Mouse (Mus musculus): ENCODE results near the gene Ahdc1. TPM values are rescaled to one million over a fixed set of nuclear protein-coding genes. Genes with fewer than 3 reads are reported as not detected.

The Ahdc1 gene
- 6.1 and 7.2 TPM in 2 replicates for polyA plus RNA-seq (2014; fragmentation: Nextera tagmentation; extraction: Ambion mirVana)

- WGBS: under 1% methylated on average over 63 of the region's 66 CpGs
- H3K4me1 ChIP-seq (ENCODE audit: control insufficient read depth, insufficient read depth, low read length): peaks cover 37% of the 10 kb centered on the region
- peaks cover 13% of the 10 kb centered on the region for H3K27me3 ChIP-seq (ENCODE audit: control insufficient read depth, insufficient read depth, low read length)
- H3K36me3 ChIP-seq (ENCODE audit: control insufficient read depth, insufficient read depth, low read length): no peaks in the 10 kb centered on the region
- H3K4me2 ChIP-seq (ENCODE audit: low read depth): peak within 1 kb of the TSS; percentile 87
- peak within 1 kb of the TSS; percentile 81 for H3K27ac ChIP-seq (ENCODE audit: low read depth, low read length)
- DNase-seq (ENCODE audit: low spot score) (peak; percentile 95), ATAC-seq (ENCODE audit: insufficient read depth, low FRiP score, low TSS enrichment) (peak; percentile 78)
- peak within 1 kb of the TSS; percentile 95 for H3K4me3 ChIP-seq (ENCODE audit: low read depth, low read length)
- peak within 1 kb of the TSS; percentile 98 for H3K9ac ChIP-seq (ENCODE audit: low read length)
- no peaks in the 10 kb centered on the region for H3K9me3 ChIP-seq (ENCODE audit: control insufficient read depth, low read length)
Measured at GRCm38 (mm10) chr4:133011028-133011820, at the start of gene Ahdc1. Gene Ahdc1, plus strand, starts transcription at chr4:133011260.

GRCm38 (mm10) chr4:132961866-132962265, 49.2 kb upstream of the Ahdc1 start:
- DNase-seq (ENCODE audit: low spot score): peak; percentile 5
- no peak overlapping the region for H3K9ac ChIP-seq (ENCODE audit: low read length)
- no peak overlapping the region for H3K4me2 ChIP-seq (ENCODE audit: low read depth)
- H3K4me3 ChIP-seq (ENCODE audit: low read depth, low read length): no peak overlapping the region
- H3K27ac ChIP-seq (ENCODE audit: low read depth, low read length): no peak overlapping the region
- WGBS: 72% methylated on average over 5 of the region's 5 CpGs
- H3K9me3 ChIP-seq (ENCODE audit: control insufficient read depth, low read length): no peaks in the 10 kb centered on the region
- no peaks in the 10 kb centered on the region for H3K27me3 ChIP-seq (ENCODE audit: control insufficient read depth, insufficient read depth, low read length)
- no peak for ATAC-seq (ENCODE audit: insufficient read depth, low FRiP score, low TSS enrichment)
- no peaks in the 10 kb centered on the region for H3K36me3 ChIP-seq (ENCODE audit: control insufficient read depth, insufficient read depth, low read length)
- peaks cover 30% of the 10 kb centered on the region; the same call in 1 of the 2 replicates for H3K4me1 ChIP-seq (ENCODE audit: control insufficient read depth, insufficient read depth, low read length)

- DNase-seq (ENCODE audit: low spot score) (no peak), ATAC-seq (ENCODE audit: insufficient read depth, low FRiP score, low TSS enrichment) (no peak)
- no peaks in the 10 kb centered on the region for H3K9me3 ChIP-seq (ENCODE audit: control insufficient read depth, low read length)
- WGBS: 92% methylated on average over 4 of the region's 4 CpGs
- H3K27me3 ChIP-seq (ENCODE audit: control insufficient read depth, insufficient read depth, low read length): no peaks in the 10 kb centered on the region
- no peak overlapping the region for H3K4me2 ChIP-seq (ENCODE audit: low read depth)
- no peak overlapping the region for H3K4me3 ChIP-seq (ENCODE audit: low read depth, low read length)
- no peak overlapping the region for H3K27ac ChIP-seq (ENCODE audit: low read depth, low read length)
- peaks cover 30% of the 10 kb centered on the region; the same call in 1 of the 2 replicates for H3K4me1 ChIP-seq (ENCODE audit: control insufficient read depth, insufficient read depth, low read length)
- H3K36me3 ChIP-seq (ENCODE audit: control insufficient read depth, insufficient read depth, low read length): no peaks in the 10 kb centered on the region
- no peak overlapping the region for H3K9ac ChIP-seq (ENCODE audit: low read length)
Measured at GRCm38 (mm10) chr4:132962628-132963027, 48.4 kb upstream of the Ahdc1 start.

- H3K9ac ChIP-seq (ENCODE audit: low read length): no peak overlapping the region
- H3K4me2 ChIP-seq (ENCODE audit: low read depth): no peak overlapping the region
- DNase-seq (ENCODE audit: low spot score): no peak
- H3K9me3 ChIP-seq (ENCODE audit: control insufficient read depth, low read length): no peaks in the 10 kb centered on the region
- no peaks in the 10 kb centered on the region for H3K36me3 ChIP-seq (ENCODE audit: control insufficient read depth, insufficient read depth, low read length)
- H3K4me3 ChIP-seq (ENCODE audit: low read depth, low read length): no peak overlapping the region
- 43% methylated on average over 2 of the region's 2 CpGs for WGBS
- H3K4me1 ChIP-seq (ENCODE audit: control insufficient read depth, insufficient read depth, low read length): peaks cover 30% of the 10 kb centered on the region; the same call in 1 of the 2 replicates
- H3K27ac ChIP-seq (ENCODE audit: low read depth, low read length): no peak overlapping the region
- no peak for ATAC-seq (ENCODE audit: insufficient read depth, low FRiP score, low TSS enrichment)
- H3K27me3 ChIP-seq (ENCODE audit: control insufficient read depth, insufficient read depth, low read length): no peaks in the 10 kb centered on the region
Measured at GRCm38 (mm10) chr4:132963436-132963835, 47.6 kb upstream of the Ahdc1 start.

- ATAC-seq (ENCODE audit: insufficient read depth, low FRiP score, low TSS enrichment): no peak
- no peaks in the 10 kb centered on the region for H3K9me3 ChIP-seq (ENCODE audit: control insufficient read depth, low read length)
- H3K4me1 ChIP-seq (ENCODE audit: control insufficient read depth, insufficient read depth, low read length): peaks cover 24% of the 10 kb centered on the region; the same call in 1 of the 2 replicates
- no peaks in the 10 kb centered on the region for H3K36me3 ChIP-seq (ENCODE audit: control insufficient read depth, insufficient read depth, low read length)
- 45% methylated on average over 3 of the region's 3 CpGs for WGBS
- H3K4me3 ChIP-seq (ENCODE audit: low read depth, low read length): no peak overlapping the region
- no peak overlapping the region for H3K9ac ChIP-seq (ENCODE audit: low read length)
- no peaks in the 10 kb centered on the region for H3K27me3 ChIP-seq (ENCODE audit: control insufficient read depth, insufficient read depth, low read length)
- no peak overlapping the region for H3K27ac ChIP-seq (ENCODE audit: low read depth, low read length)
- H3K4me2 ChIP-seq (ENCODE audit: low read depth): no peak overlapping the region
- DNase-seq (ENCODE audit: low spot score): no peak
Measured at GRCm38 (mm10) chr4:132964064-132964463, 47.0 kb upstream of the Ahdc1 start.

DNA sequence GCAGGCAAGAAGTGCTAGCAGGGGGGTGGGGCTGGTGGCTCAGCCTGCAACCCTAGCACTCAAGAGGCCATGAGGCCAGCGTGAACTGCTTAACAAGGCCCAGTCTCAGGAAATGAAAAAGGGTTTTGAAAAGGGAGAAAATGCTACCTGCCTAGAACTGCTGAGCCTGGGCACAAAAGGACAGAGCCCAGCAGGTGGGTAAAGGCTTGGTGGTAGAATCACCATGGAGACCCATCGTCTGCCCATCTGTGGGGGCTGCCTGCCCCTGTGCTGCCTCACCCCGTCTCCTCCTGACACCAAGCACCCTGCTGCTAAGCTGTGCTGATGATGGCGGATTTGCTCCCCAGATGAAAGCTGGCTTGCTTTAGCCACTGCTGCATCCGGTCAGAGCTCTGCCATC, 46.6 kb upstream of the Ahdc1 start:
- ATAC-seq (ENCODE audit: insufficient read depth, low FRiP score, low TSS enrichment) (no peak), DNase-seq (ENCODE audit: low spot score) (no peak)
- H3K27me3 ChIP-seq (ENCODE audit: control insufficient read depth, insufficient read depth, low read length): no peaks in the 10 kb centered on the region
- H3K36me3 ChIP-seq (ENCODE audit: control insufficient read depth, insufficient read depth, low read length): no peaks in the 10 kb centered on the region
- H3K27ac ChIP-seq (ENCODE audit: low read depth, low read length): no peak overlapping the region
- H3K9me3 ChIP-seq (ENCODE audit: control insufficient read depth, low read length): no peaks in the 10 kb centered on the region
- no peak overlapping the region for H3K9ac ChIP-seq (ENCODE audit: low read length)
- no peak overlapping the region for H3K4me3 ChIP-seq (ENCODE audit: low read depth, low read length)
- no peak overlapping the region for H3K4me2 ChIP-seq (ENCODE audit: low read depth)
- WGBS: 21% methylated on average over 5 of the region's 5 CpGs
- H3K4me1 ChIP-seq (ENCODE audit: control insufficient read depth, insufficient read depth, low read length): peaks cover 20% of the 10 kb centered on the region; the same call in 1 of the 2 replicates

DNA sequence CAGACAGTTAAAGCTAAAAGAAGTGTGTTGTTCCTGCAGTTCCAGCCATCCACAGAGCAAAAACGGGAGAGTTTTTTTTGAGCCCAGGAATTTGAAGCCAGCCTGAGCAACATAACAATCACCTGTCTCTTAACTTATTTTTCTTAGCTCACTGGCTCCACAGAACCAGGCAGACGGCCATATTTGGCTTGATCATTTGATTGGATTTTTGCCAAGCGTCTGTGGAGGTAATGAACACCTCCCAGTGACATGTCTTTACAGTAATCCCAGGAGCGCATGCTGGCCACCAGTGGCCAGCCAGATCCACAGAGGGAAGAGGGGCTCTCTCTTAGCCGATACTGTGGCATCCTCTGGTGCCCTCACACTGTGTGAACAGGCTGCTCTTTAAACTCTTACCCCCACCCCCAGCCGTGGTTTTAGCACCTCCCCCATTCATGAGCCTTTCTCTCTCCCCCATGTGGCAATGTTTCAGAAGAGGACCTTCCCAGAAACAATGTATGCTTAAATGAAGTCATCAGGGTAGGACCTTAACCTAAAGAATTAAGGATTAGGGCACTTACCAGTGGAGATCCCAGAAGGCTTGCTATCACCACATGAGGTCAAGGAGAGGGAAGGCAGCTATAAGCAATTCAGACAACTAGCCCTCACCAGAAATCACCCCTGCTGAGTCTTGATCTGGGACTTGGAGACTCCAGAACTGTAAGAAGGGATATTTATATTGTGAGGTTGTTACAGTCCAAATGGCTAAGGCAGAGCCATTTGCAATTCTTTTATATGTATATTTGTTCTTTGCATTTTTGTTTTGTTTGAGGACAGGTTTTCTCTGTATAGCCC, 42.7 kb upstream of the Ahdc1 start:
- Histone ChIP-seq H3K9me3 (ENCODE audit: control insufficient read depth, low read length) (no peaks in the 10 kb centered on the region), H3K36me3 (ENCODE audit: control insufficient read depth, insufficient read depth, low read length) (no peaks in the 10 kb centered on the region), H3K4me1 (ENCODE audit: control insufficient read depth, insufficient read depth, low read length) (peaks cover 5% of the 10 kb centered on the region; the same call in 1 of the 2 replicates), H3K4me3 (ENCODE audit: low read depth, low read length) (no peak overlapping the region), H3K4me2 (ENCODE audit: low read depth) (no peak overlapping the region), H3K27ac (ENCODE audit: low read depth, low read length) (no peak overlapping the region), H3K9ac (ENCODE audit: low read length) (no peak overlapping the region), H3K27me3 (ENCODE audit: control insufficient read depth, insufficient read depth, low read length) (peaks cover 4% of the 10 kb centered on the region)
- WGBS: 59% methylated on average over 6 of the region's 6 CpGs
- no peak for DNase-seq (ENCODE audit: low spot score)
- ATAC-seq (ENCODE audit: insufficient read depth, low FRiP score, low TSS enrichment): no peak

DNA sequence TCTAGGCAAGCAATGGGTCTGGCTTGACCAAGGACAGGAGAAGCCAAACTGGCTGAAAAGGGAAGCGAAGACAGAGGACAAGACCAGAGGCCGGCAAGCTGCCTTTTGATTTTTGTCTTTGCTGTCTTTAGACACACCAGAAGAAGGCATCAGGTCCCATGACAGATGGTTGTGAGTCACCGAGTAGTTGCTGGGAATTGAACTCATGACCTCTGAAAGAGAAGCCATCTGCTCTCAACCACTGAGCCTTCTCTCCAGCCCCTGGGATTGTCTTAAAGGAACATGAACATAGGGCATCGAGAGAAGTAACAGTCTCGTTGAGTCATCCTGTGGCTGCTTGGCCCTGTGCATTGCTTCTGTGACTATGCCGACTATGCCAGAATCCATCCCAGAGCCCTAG, 39.5 kb upstream of the Ahdc1 start:
- WGBS: 78% methylated on average over 6 of the region's 6 CpGs
- DNase-seq (ENCODE audit: low spot score) (no peak), ATAC-seq (ENCODE audit: insufficient read depth, low FRiP score, low TSS enrichment) (no peak)
- H3K9ac ChIP-seq (ENCODE audit: low read length): no peak overlapping the region
- 0 out of 2 replicates have a peak, but pooled peaks cover 5% of the 10 kb centered on the region for H3K4me1 ChIP-seq (ENCODE audit: control insufficient read depth, insufficient read depth, low read length)
- no peaks in the 10 kb centered on the region for H3K36me3 ChIP-seq (ENCODE audit: control insufficient read depth, insufficient read depth, low read length)
- H3K27me3 ChIP-seq (ENCODE audit: control insufficient read depth, insufficient read depth, low read length): peaks cover 26% of the 10 kb centered on the region
- H3K27ac ChIP-seq (ENCODE audit: low read depth, low read length): no peak overlapping the region
- no peak overlapping the region for H3K4me3 ChIP-seq (ENCODE audit: low read depth, low read length)
- H3K9me3 ChIP-seq (ENCODE audit: control insufficient read depth, low read length): no peaks in the 10 kb centered on the region
- no peak overlapping the region for H3K4me2 ChIP-seq (ENCODE audit: low read depth)
